Mouse (Mus musculus) intestine, embryonic 14.5 days (tissue): ENCODE results near the gene Lrrc49. TPM values are rescaled to one million over a fixed set of nuclear protein-coding genes. Genes with fewer than 3 reads are reported as not detected.

Experiments used
- ATAC-seq: fragments of 200-750 bp; cut with Nextera tagmentation; replicated peaks from 2 replicates; pipeline ENCODE4 v1.8.0; 2017; ENCODE audit warnings: low read depth, moderate number of reproducible peaks, moderate TSS enrichment, moderate library complexity; ENCODE audit not compliant: low FRiP score, low TSS enrichment
- DNase-seq: peaks from one replicate; pipeline ENCODE4 v3.0.0-alpha.2; 2018; ENCODE audit warnings: low spot score
- H3K27ac ChIP-seq: fragments of 300-500 bp; sonication (generic); 2 replicates; pipeline ENCODE4 v1.5.1; 2014; ENCODE audit warnings: low read depth, mild to moderate bottlenecking, control low read depth
- H3K27me3 ChIP-seq: fragments of 300-500 bp; sonication (generic); replicated peaks from 2 replicates; pipeline ENCODE4 v1.6.1; 2014; ENCODE audit warnings: low read length, control low read depth; ENCODE audit not compliant: control insufficient read depth, insufficient read depth
- H3K36me3 ChIP-seq: fragments of 300-500 bp; sonication (generic); 2 replicates; pipeline ENCODE4 v1.6.1; 2014; ENCODE audit warnings: low read length, control low read depth; ENCODE audit not compliant: control insufficient read depth, insufficient read depth
- H3K4me1 ChIP-seq: fragments of 300-500 bp; sonication (generic); replicated peaks from 2 replicates; pipeline ENCODE4 v1.6.1; 2014; ENCODE audit warnings: low read length, control low read depth, mixed read lengths; ENCODE audit not compliant: control insufficient read depth, insufficient read depth
- H3K4me2 ChIP-seq: fragments of 300-500 bp; sonication (generic); 2 replicates; pipeline ENCODE4 v1.6.1; 2014; ENCODE audit warnings: low read length
- H3K4me3 ChIP-seq: fragments of 300-500 bp; sonication (generic); 2 replicates; pipeline ENCODE4 v1.5.1; 2014; ENCODE audit warnings: low read depth, low read length, control low read depth, mixed read lengths
- H3K9ac ChIP-seq: fragments of 300-500 bp; sonication (generic); 2 replicates; pipeline ENCODE4 v1.6.1; 2014; ENCODE audit warnings: mild to moderate bottlenecking, low read length
- H3K9me3 ChIP-seq: fragments of 300-500 bp; sonication (generic); 2 replicates; pipeline ENCODE4 v1.6.1; 2016; ENCODE audit warnings: low read length, control low read depth; ENCODE audit not compliant: control insufficient read depth
- WGBS: fragments of 180-500 bp; shearing (Covaris S2); extraction: QIAGEN DNeasy Blood & Tissue Kit; methylation state at CpG from one replicate; pipeline ENCODE4 v1.1.7; 2014; 5-methylcytosine and 5-hydroxymethylcytosine counted together
- polyA plus RNA-seq: library from polyadenylated mRNA; unstranded; fragments of >200 nt; fragmentation: Nextera tagmentation; extraction: Ambion mirVana; gene quantifications from 2 replicates; pipeline ENCODE4 v1.2.1, GENCODE M21; 2014

The Lrrc49 gene
- polyA plus RNA-seq, 1 experiment from 2014 or later = 18.7 TPM

- Histone ChIP-seq H3K27ac (no peak overlapping the region), H3K4me1 (no peaks in the 10 kb centered on the region), H3K9ac (no peak overlapping the region), H3K27me3 (no peaks in the 10 kb centered on the region), H3K9me3 (no peaks in the 10 kb centered on the region), H3K36me3 (peaks cover 22% of the 10 kb centered on the region), H3K4me3 (no peak overlapping the region), H3K4me2 (no peak overlapping the region)
- WGBS = 98% methylated on average over 3 of the region's 3 CpGs
- no peak for ATAC-seq
- no peak for DNase-seq
Measured at GRCm38 (mm10) chr9:60665535-60665934, 22.4 kb downstream of the Lrrc49 start.

GRCm38 (mm10) chr9:60664866-60665265, 23.1 kb downstream of the Lrrc49 start:
- Histone ChIP-seq H3K4me1 (no peaks in the 10 kb centered on the region), H3K27ac (no peak overlapping the region), H3K9me3 (no peaks in the 10 kb centered on the region), H3K9ac (no peak overlapping the region), H3K36me3 (peaks cover 22% of the 10 kb centered on the region), H3K4me3 (no peak overlapping the region), H3K27me3 (no peaks in the 10 kb centered on the region), H3K4me2 (no peak overlapping the region)
- peak; percentile 16 for DNase-seq
- no peak for ATAC-seq
- WGBS = 91% methylated on average over 5 of the region's 5 CpGs

GRCm38 (mm10) chr9:60664385-60664784, 23.6 kb downstream of the Lrrc49 start:
- DNase-seq (peak; percentile 20), ATAC-seq (no peak)
- H3K4me2 ChIP-seq = no peak overlapping the region
- H3K9ac ChIP-seq = no peak overlapping the region
- peaks cover 22% of the 10 kb centered on the region for H3K36me3 ChIP-seq
- H3K27me3 ChIP-seq = no peaks in the 10 kb centered on the region
- WGBS = 96% methylated on average over 12 of the region's 12 CpGs
- H3K9me3 ChIP-seq = no peaks in the 10 kb centered on the region
- H3K4me1 ChIP-seq = no peaks in the 10 kb centered on the region
- H3K4me3 ChIP-seq = no peak overlapping the region
- H3K27ac ChIP-seq = no peak overlapping the region

- Histone ChIP-seq H3K4me2 (no peak overlapping the region), H3K27me3 (no peaks in the 10 kb centered on the region), H3K9ac (no peak overlapping the region), H3K9me3 (no peaks in the 10 kb centered on the region), H3K27ac (no peak overlapping the region), H3K4me1 (no peaks in the 10 kb centered on the region), H3K4me3 (no peak overlapping the region), H3K36me3 (peaks cover 18% of the 10 kb centered on the region)
- DNase-seq (peak; percentile 10), ATAC-seq (no peak)
- WGBS = 82% methylated on average over 2 of the region's 2 CpGs
Measured at GRCm38 (mm10) chr9:60662936-60663335, 25.0 kb downstream of the Lrrc49 start.

- Histone ChIP-seq H3K36me3 (no peaks in the 10 kb centered on the region), H3K9me3 (no peaks in the 10 kb centered on the region), H3K4me1 (0 out of 2 replicates have a peak, but pooled peaks cover 6% of the 10 kb centered on the region), H3K27ac (no peak overlapping the region), H3K4me3 (no peak overlapping the region), H3K9ac (no peak overlapping the region), H3K4me2 (no peak overlapping the region), H3K27me3 (no peaks in the 10 kb centered on the region)
- ATAC-seq (no peak), DNase-seq (peak; percentile 15)
Measured at GRCm38 (mm10) chr9:60653582-60653981, 34.4 kb downstream of the Lrrc49 start.

- Histone ChIP-seq H3K36me3 (no peaks in the 10 kb centered on the region), H3K27ac (no peak overlapping the region), H3K4me2 (no peak overlapping the region), H3K27me3 (no peaks in the 10 kb centered on the region), H3K9me3 (no peaks in the 10 kb centered on the region), H3K4me3 (no peak overlapping the region), H3K9ac (no peak overlapping the region), H3K4me1 (0 out of 2 replicates have a peak, but pooled peaks cover 6% of the 10 kb centered on the region)
- 90% methylated on average over 1 of the region's 1 CpGs for WGBS
- DNase-seq (no peak), ATAC-seq (no peak)
Measured at GRCm38 (mm10) chr9:60653137-60653536, 34.8 kb downstream of the Lrrc49 start.

GRCm38 (mm10) chr9:60650277-60650676, 37.7 kb downstream of the Lrrc49 start:
- 0 out of 2 replicates have a peak, but pooled peaks cover 6% of the 10 kb centered on the region for H3K4me1 ChIP-seq
- no peaks in the 10 kb centered on the region for H3K36me3 ChIP-seq
- WGBS = 87% methylated on average over 6 of the region's 6 CpGs
- H3K4me2 ChIP-seq = no peak overlapping the region
- H3K27ac ChIP-seq = no peak overlapping the region
- no peak overlapping the region for H3K4me3 ChIP-seq
- H3K9ac ChIP-seq = no peak overlapping the region
- no peaks in the 10 kb centered on the region for H3K27me3 ChIP-seq
- ATAC-seq (no peak), DNase-seq (no peak)
- H3K9me3 ChIP-seq = no peaks in the 10 kb centered on the region

GRCm38 (mm10) chr9:60648981-60649975, 38.7 kb downstream of the Lrrc49 start:
- ATAC-seq (no peak), DNase-seq (peak; percentile 53)
- Histone ChIP-seq H3K9ac (no peak overlapping the region), H3K27me3 (no peaks in the 10 kb centered on the region), H3K36me3 (no peaks in the 10 kb centered on the region), H3K4me1 (0 out of 2 replicates have a peak, but pooled peaks cover 6% of the 10 kb centered on the region), H3K4me2 (0 out of 2 replicates have a peak overlapping the region, but pooled peaks have one; percentile 13), H3K27ac (no peak overlapping the region), H3K4me3 (no peak overlapping the region), H3K9me3 (no peaks in the 10 kb centered on the region)
- 46% methylated on average over 18 of the region's 18 CpGs for WGBS
